Mouse (Mus musculus) kidney, postnatal 0 days (tissue): Measurements from ENCODE around the gene Atg4a. TPM values are rescaled to one million over a fixed set of nuclear protein-coding genes. Genes with fewer than 3 reads are reported as not detected.

Source experiments
- ATAC-seq: fragments of 200-750 bp; cut with Nextera tagmentation; replicated peaks from 2 replicates; pipeline ENCODE4 v1.8.0; 2017; ENCODE audit warnings: low read depth, moderate number of reproducible peaks, moderate TSS enrichment, moderate library complexity; ENCODE audit not compliant: low FRiP score
- DNase-seq: peaks from one replicate; pipeline ENCODE4 v3.0.0-alpha.2; 2016; ENCODE audit warnings: low spot score
- H3K27ac ChIP-seq: fragments of 300-500 bp; sonication (generic); 2 replicates; pipeline ENCODE4 v1.5.1; 2014; ENCODE audit warnings: mild to moderate bottlenecking
- H3K27me3 ChIP-seq: fragments of 300-500 bp; sonication (generic); 2 replicates; pipeline ENCODE4 v1.6.1; 2014; ENCODE audit warnings: low read length, mixed read lengths; ENCODE audit not compliant: insufficient read depth
- H3K36me3 ChIP-seq: fragments of 300-500 bp; sonication (generic); 2 replicates; pipeline ENCODE4 v1.6.1; 2014; ENCODE audit warnings: low read length, mixed read lengths; ENCODE audit not compliant: insufficient read depth
- H3K4me1 ChIP-seq: fragments of 300-500 bp; sonication (generic); replicated peaks from 2 replicates; pipeline ENCODE4 v1.6.1; 2014; ENCODE audit warnings: antibody characterized with exemption, low read length, mixed read lengths; ENCODE audit not compliant: insufficient read depth
- H3K4me2 ChIP-seq: fragments of 300-500 bp; sonication (generic); 2 replicates; pipeline ENCODE4 v1.6.1; 2014; ENCODE audit warnings: mild to moderate bottlenecking, low read length, moderate library complexity, mixed read lengths
- H3K4me3 ChIP-seq: fragments of 300-500 bp; sonication (generic); replicated peaks from 2 replicates; pipeline ENCODE4 v1.5.1; 2014; ENCODE audit warnings: low read depth, low read length
- H3K9ac ChIP-seq: fragments of 300-500 bp; sonication (generic); 2 replicates; pipeline ENCODE4 v1.6.1; 2014; ENCODE audit warnings: low read depth, low read length
- H3K9me3 ChIP-seq: fragments of 300-500 bp; sonication (generic); replicated peaks from 2 replicates; pipeline ENCODE4 v1.6.1; 2016; ENCODE audit warnings: low read length, inconsistent platforms, mixed read lengths
- CTCF ChIP-seq: IDR thresholded peaks from 2 replicates; pipeline ENCODE4 v1.5.1; 2016; ENCODE audit warnings: antibody characterized with exemption, low read depth, mild to moderate bottlenecking, moderate library complexity
- WGBS: fragments of 180-500 bp; shearing (Covaris S2); extraction: QIAGEN DNeasy Blood & Tissue Kit; methylation state at CpG from one replicate; pipeline ENCODE4 v1.1.7; 2014; 5-methylcytosine and 5-hydroxymethylcytosine counted together
- polyA plus RNA-seq: library from polyadenylated mRNA; unstranded; fragments of >200 nt; fragmentation: Nextera tagmentation; extraction: Ambion mirVana; gene quantifications from 2 replicates; pipeline ENCODE4 v1.2.1, GENCODE M21; 2015

Atg4a gene
- 26.6 and 30.8 TPM in 2 replicates for polyA plus RNA-seq

- peak; percentile 99 for ATAC-seq
- peak within 1 kb of the TSS; percentile 48 for H3K4me3 ChIP-seq
- H3K27ac ChIP-seq, result 0 out of 2 replicates have a peak within 1 kb of the TSS, but pooled peaks have one; percentile 19
- 28% methylated on average over 23 of the region's 23 CpGs for WGBS
- no peaks in the 10 kb centered on the region for H3K36me3 ChIP-seq
- no peaks in the 10 kb centered on the region for H3K27me3 ChIP-seq
- H3K4me2 ChIP-seq, result peak within 1 kb of the TSS; percentile 54
- peak; percentile 98 for DNase-seq
- TF ChIP-seq CTCF, result no peak
- H3K9ac ChIP-seq, result peak within 1 kb of the TSS; percentile 47; the same call in 1 of the 2 replicates
- no peaks in the 10 kb centered on the region for H3K4me1 ChIP-seq
- H3K9me3 ChIP-seq, result no peaks in the 10 kb centered on the region
Observed at GRCm38 (mm10) chrX:140956272-140956940, at the start of gene Atg4a, which contains the start of gene Psmd10. Atg4a (plus strand) TSS chrX:140956907. Psmd10 (minus strand) TSS chrX:140956728.

GRCm38 (mm10) chrX:140907360-140907759 is 49.3 kb upstream of the Atg4a start, which contains the start of gene Vsig1:
Vsig1 (plus strand) TSS chrX:140907608.
- ATAC-seq (no peak), DNase-seq (no peak)
- WGBS, result 65% methylated on average over 7 of the region's 7 CpGs

GRCm38 (mm10) chrX:140921321-140921720 is 35.4 kb upstream of the Atg4a start:
- WGBS, result 78% methylated on average over 6 of the region's 6 CpGs
- DNase-seq (no peak), ATAC-seq (no peak)
- Histone ChIP-seq H3K9ac (no peak overlapping the region), H3K4me1 (no peaks in the 10 kb centered on the region), H3K27ac (no peak overlapping the region), H3K4me3 (no peak overlapping the region), H3K4me2 (no peak overlapping the region), H3K36me3 (no peaks in the 10 kb centered on the region), H3K27me3 (no peaks in the 10 kb centered on the region), H3K9me3 (no peaks in the 10 kb centered on the region)
- TF ChIP-seq CTCF, result no peak

More at GRCm38 (mm10) chrX:140907360-140907759, 49.3 kb upstream of the Atg4a start, which contains the start of gene Vsig1:
- no peaks in the 10 kb centered on the region for H3K4me1 ChIP-seq
- no peak within 1 kb of the TSS for H3K4me2 ChIP-seq
- no peak for TF ChIP-seq CTCF
- no peak within 1 kb of the TSS for H3K4me3 ChIP-seq
- H3K9me3 ChIP-seq, result no peaks in the 10 kb centered on the region
- no peak within 1 kb of the TSS for H3K9ac ChIP-seq
- no peak within 1 kb of the TSS for H3K27ac ChIP-seq
- H3K27me3 ChIP-seq, result no peaks in the 10 kb centered on the region
- H3K36me3 ChIP-seq, result no peaks in the 10 kb centered on the region

- no peaks in the 10 kb centered on the region for H3K4me1 ChIP-seq
- no peak overlapping the region for H3K9ac ChIP-seq
- WGBS, result 67% methylated on average over 3 of the region's 3 CpGs
- peak; percentile 60 for TF ChIP-seq CTCF
- H3K27ac ChIP-seq, result no peak overlapping the region
- H3K9me3 ChIP-seq, result no peaks in the 10 kb centered on the region
- DNase-seq (peak; percentile 50), ATAC-seq (no peak)
- no peaks in the 10 kb centered on the region for H3K36me3 ChIP-seq
- no peaks in the 10 kb centered on the region; the same call in 1 of the 2 replicates for H3K27me3 ChIP-seq
- H3K4me3 ChIP-seq, result no peak overlapping the region
- no peak overlapping the region for H3K4me2 ChIP-seq
Observed at GRCm38 (mm10) chrX:140932066-140932465, 24.6 kb upstream of the Atg4a start.

DNA sequence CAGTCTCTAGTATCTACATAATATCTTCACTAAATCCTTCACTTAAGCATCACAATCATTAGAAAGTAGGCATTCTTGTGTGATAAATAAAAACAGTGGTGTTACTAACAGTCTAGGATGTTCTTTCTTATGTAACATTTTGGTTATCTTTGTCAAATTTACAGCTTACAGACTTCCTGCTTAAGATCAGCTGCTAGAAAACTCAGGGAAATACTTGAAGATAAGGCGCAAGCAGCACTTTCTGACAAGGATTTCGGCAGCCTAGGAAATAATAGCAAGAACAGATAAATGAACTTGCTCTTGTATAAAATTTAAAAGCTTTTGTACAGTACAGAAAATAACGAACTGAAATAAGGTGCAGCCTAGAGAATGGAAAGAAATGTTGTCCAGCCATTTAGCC is 23.4 kb upstream of the Atg4a start:
- H3K9me3 ChIP-seq, result no peaks in the 10 kb centered on the region
- no peaks in the 10 kb centered on the region; the same call in 1 of the 2 replicates for H3K27me3 ChIP-seq
- no peak overlapping the region for H3K9ac ChIP-seq
- ATAC-seq (no peak), DNase-seq (no peak)
- H3K27ac ChIP-seq, result no peak overlapping the region
- H3K36me3 ChIP-seq, result no peaks in the 10 kb centered on the region
- no peak for TF ChIP-seq CTCF
- H3K4me3 ChIP-seq, result no peak overlapping the region
- H3K4me2 ChIP-seq, result no peak overlapping the region
- 66% methylated on average over 3 of the region's 3 CpGs for WGBS
- H3K4me1 ChIP-seq, result no peaks in the 10 kb centered on the region

DNA sequence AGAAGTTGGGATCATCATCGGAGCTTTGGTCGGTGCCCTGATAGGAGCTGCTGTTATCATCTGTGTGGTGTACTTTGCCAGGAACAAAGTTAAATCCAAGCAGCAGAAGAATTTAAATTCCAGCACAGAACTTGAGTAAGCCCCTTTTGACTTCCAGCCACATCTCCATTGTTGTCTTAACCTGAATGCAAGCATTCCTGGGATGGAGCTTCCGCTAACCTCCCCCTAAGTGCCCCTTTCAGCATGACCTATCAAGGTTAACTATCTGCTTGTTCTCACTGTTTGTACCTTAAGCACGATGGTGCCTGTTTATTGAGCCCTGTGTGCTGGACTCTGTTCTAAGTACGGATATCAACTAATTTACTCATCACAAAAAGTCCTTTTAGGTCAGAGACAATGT is 20.4 kb upstream of the Atg4a start:
- whole genome bisulfite sequencing, result 63% methylated on average over 5 of the region's 5 CpGs
- Histone ChIP-seq H3K4me3 (no peak overlapping the region), H3K27ac (no peak overlapping the region), H3K9me3 (no peaks in the 10 kb centered on the region), H3K4me1 (no peaks in the 10 kb centered on the region), H3K4me2 (no peak overlapping the region), H3K36me3 (no peaks in the 10 kb centered on the region), H3K27me3 (no peaks in the 10 kb centered on the region; the same call in 1 of the 2 replicates), H3K9ac (no peak overlapping the region)
- DNase-seq, result no peak
- no peak for ATAC-seq
- TF ChIP-seq CTCF, result no peak
